Mouse (Mus musculus) C2C12 (cell line): ENCODE measurements around the gene Thsd1.

Experiments used
- CEBPB ChIP-seq: IDR thresholded peaks from one replicate; pipeline ENCODE4 v1.6.1; 2011; ENCODE audit warnings: low read depth, mild to moderate bottlenecking, control low read depth, moderate library complexity
- CTCF ChIP-seq: IDR thresholded peaks from one replicate; pipeline ENCODE4 v1.5.1; 2011; ENCODE audit not compliant: control insufficient read depth, insufficient read depth, insufficient read length
- MAX ChIP-seq: IDR thresholded peaks from one replicate; pipeline ENCODE4 v1.6.1; 2011; ENCODE audit warnings: mild to moderate bottlenecking, control low read depth

DNA sequence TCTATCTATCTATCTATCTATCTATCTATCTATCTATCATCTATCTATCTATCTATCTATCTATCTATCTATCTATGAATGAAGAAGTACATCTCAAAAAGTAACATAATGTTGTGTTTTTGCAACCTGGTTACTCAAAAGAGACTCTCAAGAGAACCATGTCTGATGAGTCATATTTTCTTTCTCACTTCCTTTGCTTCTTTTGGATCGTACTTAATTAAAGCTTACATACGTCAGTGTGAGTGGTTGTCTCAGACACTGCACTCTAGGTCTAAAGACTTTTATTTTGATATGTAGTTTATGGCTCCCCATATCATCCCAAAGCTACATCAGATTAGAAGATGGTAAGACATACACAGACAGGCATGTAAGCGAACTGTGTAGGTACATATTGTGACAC lies 46.0 kb downstream of the Thsd1 start:
- TF ChIP-seq CTCF = no peak
- TF ChIP-seq MAX = no peak
- TF ChIP-seq CEBPB = no peak
